Mouse (Mus musculus): Measurements from ENCODE around the gene Inpp5k. TPM values are rescaled to one million over a fixed set of nuclear protein-coding genes. Genes with fewer than 3 reads are reported as not detected.
"Not testable (repeated sequence)": the region's sequence is repeated elsewhere in the genome, so short reads cannot be mapped to it uniquely, and the experiment has no call there.

Inpp5k gene
- polyA plus RNA-seq, 1 experiment, result 81.3 TPM

- no peak for DNase-seq
- 50% methylated on average over 1 of the region's 1 CpGs for WGBS
- no peak for TF ChIP-seq POLR2A (IDR thresholded peaks at IDR 0.05; ENCODE audit: borderline replicate concordance, insufficient read depth, low read length)
- no peak for TF ChIP-seq CTCF (IDR thresholded peaks at IDR 0.05; ENCODE audit: borderline replicate concordance, insufficient read depth, low read depth, low read length)
- no peaks in the 10 kb centered on the region for H3K27me3 ChIP-seq (ENCODE audit: control insufficient read depth, insufficient read depth, low read length)
- H3K4me3 ChIP-seq (replicated peaks; ENCODE audit: insufficient read depth, low read depth, low read length), result no peak overlapping the region
- no peak overlapping the region for H3K27ac ChIP-seq (ENCODE audit: insufficient read depth, low read length)
- peaks cover 8% of the 10 kb centered on the region for H3K4me1 ChIP-seq (ENCODE audit: control insufficient read depth, insufficient read depth, low read length)
Measured at GRCm38 (mm10) chr11:75689977-75690376, 59.2 kb downstream of the Inpp5k start.

DNA sequence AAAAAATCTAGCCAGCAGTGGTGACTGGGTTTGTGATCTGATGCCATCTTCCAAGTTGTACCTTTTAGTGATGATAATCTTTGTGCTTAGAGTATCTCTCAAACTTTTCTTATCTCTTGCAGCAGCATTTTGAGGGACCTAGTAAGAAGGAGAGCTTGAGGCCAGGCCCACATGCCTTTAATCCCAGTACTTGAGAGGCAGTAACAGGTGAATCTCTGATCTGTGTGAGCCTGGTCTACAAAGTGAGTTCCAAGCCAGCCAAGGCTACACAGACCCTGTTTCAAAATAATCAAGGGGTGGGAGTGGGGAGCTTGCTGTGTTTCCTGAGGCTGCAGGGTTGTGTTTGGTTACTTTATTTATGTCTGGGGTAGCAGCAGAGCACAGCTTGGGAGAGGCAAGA lies 60.3 kb downstream of the Inpp5k start:
- H3K4me3 ChIP-seq (replicated peaks; ENCODE audit: insufficient read depth, low read depth, low read length), result no peak overlapping the region
- DNase-seq, result no peak
- no peak for TF ChIP-seq CTCF (IDR thresholded peaks at IDR 0.05; ENCODE audit: borderline replicate concordance, insufficient read depth, low read depth, low read length)
- TF ChIP-seq POLR2A (IDR thresholded peaks at IDR 0.05; ENCODE audit: borderline replicate concordance, insufficient read depth, low read length), result no peak
- no peak overlapping the region for H3K27ac ChIP-seq (ENCODE audit: insufficient read depth, low read length)
- no peaks in the 10 kb centered on the region for H3K27me3 ChIP-seq (ENCODE audit: control insufficient read depth, insufficient read depth, low read length)
- H3K4me1 ChIP-seq (ENCODE audit: control insufficient read depth, insufficient read depth, low read length), result peaks cover 6% of the 10 kb centered on the region; the same call in 1 of the 2 replicates

DNA sequence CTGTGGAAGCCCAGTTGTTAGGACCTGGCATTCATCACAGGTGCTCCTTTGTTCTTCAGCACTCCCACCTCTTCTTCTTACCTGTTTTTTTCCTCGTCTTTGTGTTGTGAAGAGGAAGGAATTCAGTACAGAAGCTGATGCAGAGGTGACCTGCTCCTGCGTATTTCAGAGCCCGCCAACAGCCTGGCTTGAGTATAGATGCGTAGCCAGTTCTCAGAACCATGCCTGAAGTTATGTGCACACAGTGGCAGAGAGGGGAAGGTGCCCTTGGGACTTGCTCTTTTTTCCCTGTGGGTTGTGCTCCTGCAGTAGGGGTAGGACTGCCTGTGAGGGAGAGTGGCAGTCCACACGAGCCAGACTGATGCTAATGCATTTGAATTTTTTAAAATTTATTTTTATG lies 62.8 kb downstream of the Inpp5k start:
- 95% methylated on average over 5 of the region's 5 CpGs for WGBS
- Histone ChIP-seq H3K4me3 (replicated peaks; ENCODE audit: insufficient read depth, low read depth, low read length) (no peak overlapping the region), H3K27me3 (ENCODE audit: control insufficient read depth, insufficient read depth, low read length) (no peaks in the 10 kb centered on the region), H3K4me1 (ENCODE audit: control insufficient read depth, insufficient read depth, low read length) (no peaks in the 10 kb centered on the region), H3K27ac (ENCODE audit: insufficient read depth, low read length) (no peak overlapping the region)
- TF ChIP-seq POLR2A (IDR thresholded peaks at IDR 0.05; ENCODE audit: borderline replicate concordance, insufficient read depth, low read length) (no peak), CTCF (IDR thresholded peaks at IDR 0.05; ENCODE audit: borderline replicate concordance, insufficient read depth, low read depth, low read length) (no peak)
- no peak for DNase-seq

DNA sequence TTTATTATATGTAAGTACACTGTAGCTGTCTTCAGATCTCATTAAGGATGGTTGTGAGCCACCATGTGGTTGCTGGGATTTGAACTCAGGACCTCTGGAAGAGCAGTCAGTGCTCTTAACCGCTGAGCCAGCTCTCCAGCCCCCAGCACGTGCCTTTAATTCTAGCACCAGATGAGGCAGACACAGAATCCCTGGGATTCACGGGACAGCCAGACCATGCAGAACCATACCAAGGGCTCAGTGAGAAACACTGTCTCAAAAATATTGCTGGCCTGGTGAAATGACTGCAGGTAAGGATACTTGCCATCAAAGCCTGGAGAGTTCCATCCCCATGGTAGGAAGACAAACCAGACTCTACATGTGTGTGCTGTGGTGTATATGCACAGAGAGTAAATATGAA lies 66.7 kb downstream of the Inpp5k start:
- 91% methylated on average over 3 of the region's 3 CpGs for WGBS
- H3K4me1 ChIP-seq (ENCODE audit: control insufficient read depth, insufficient read depth, low read length); H3K27ac ChIP-seq (ENCODE audit: insufficient read depth, low read length); H3K4me3 ChIP-seq (replicated peaks; ENCODE audit: insufficient read depth, low read depth, low read length); DNase-seq; H3K27me3 ChIP-seq (ENCODE audit: control insufficient read depth, insufficient read depth, low read length): not testable (repeated sequence)

Other genes with a start within 250 kb of the Inpp5k start
- gene Serpinf1, start 208.3 kb upstream of the Inpp5k start, polyA plus RNA-seq (2012; rRNA removed), result 27.5 and 32.9 TPM in 2 replicates
- gene Serpinf2, start 191.4 kb upstream of the Inpp5k start, polyA plus RNA-seq (2012; rRNA removed), result 0.13 and 0.15 TPM in 2 replicates
- 15.1 and 15.3 TPM in 2 replicates for gene Wdr81, start 176.3 kb upstream of the Inpp5k start, polyA plus RNA-seq (2012; rRNA removed)
- 0.56 and 0.70 TPM in 2 replicates for gene Tlcd2, start 169.3 kb upstream of the Inpp5k start, polyA plus RNA-seq (2012; rRNA removed)
- gene Prpf8, start 144.2 kb upstream of the Inpp5k start, polyA plus RNA-seq (2012; rRNA removed), result 110 and 123 TPM in 2 replicates
- gene Rilp, start 120.9 kb upstream of the Inpp5k start, polyA plus RNA-seq (2012; rRNA removed), result 5.4 and 5.7 TPM in 2 replicates
- gene Scarf1, start 117.4 kb upstream of the Inpp5k start, polyA plus RNA-seq (2012; rRNA removed), result 3.3 and 3.4 TPM in 2 replicates
- 57.4 and 67.1 TPM in 2 replicates for gene Slc43a2, start 99.3 kb upstream of the Inpp5k start, polyA plus RNA-seq (2012; rRNA removed)
- 295 and 319 TPM in 2 replicates for gene Pitpna, start 42.9 kb upstream of the Inpp5k start, polyA plus RNA-seq (2012; rRNA removed)
- gene Myo1c, start 19.5 kb downstream of the Inpp5k start, polyA plus RNA-seq (2012; rRNA removed), result 26.9 and 28.5 TPM in 2 replicates
- 80.6 and 83.1 TPM in 2 replicates for gene Crk, start 48.3 kb downstream of the Inpp5k start, polyA plus RNA-seq (2012; rRNA removed)
- gene Ywhae, start 101.9 kb downstream of the Inpp5k start, polyA plus RNA-seq (2012; rRNA removed), result 870 and 906 TPM in 2 replicates
- gene Doc2b, start 165.1 kb downstream of the Inpp5k start, polyA plus RNA-seq (2012; rRNA removed), result 32.1 and 36.7 TPM in 2 replicates